Mouse (Mus musculus) urinary bladder, adult 2 months (tissue): Measurements from ENCODE around the gene Ptbp1. TPM values are rescaled to one million over a fixed set of nuclear protein-coding genes. Genes with fewer than 3 reads are reported as not detected.

Experiments used
- polyA plus RNA-seq: library from polyadenylated mRNA; depleted of rRNA; stranded (reverse); fragments of >200 nt; gene quantifications from 2 replicates; pipeline ENCODE4 v1.2.3, GENCODE M21; 2012; rRNA removed

The Ptbp1 gene
- polyA plus RNA-seq, 1 experiment: 140 TPM

Other genes starting within 250 kb of the Ptbp1 start
- 0.04 and 0.06 TPM in 2 replicates for gene C2cd4c, start 240.4 kb upstream of the Ptbp1 start, polyA plus RNA-seq
- gene Shc2, start 216.5 kb upstream of the Ptbp1 start, polyA plus RNA-seq: 7.4 and 7.6 TPM in 2 replicates
- gene Odf3l2, start 208.7 kb upstream of the Ptbp1 start, polyA plus RNA-seq: not detected in 2 replicates
- gene Madcam1, start 189.9 kb upstream of the Ptbp1 start, polyA plus RNA-seq: not detected in 2 replicates
- 29.1 and 33.7 TPM in 2 replicates for gene Tpgs1, start 185.1 kb upstream of the Ptbp1 start, polyA plus RNA-seq
- 60.6 and 70.0 TPM in 2 replicates for gene Cdc34, start 172.2 kb upstream of the Ptbp1 start, polyA plus RNA-seq
- gene Gzmm, start 165.4 kb upstream of the Ptbp1 start, polyA plus RNA-seq: 1.1 and 1.4 TPM in 2 replicates
- gene Bsg, start 149.9 kb upstream of the Ptbp1 start, polyA plus RNA-seq: 614 and 631 TPM in 2 replicates
- 0.96 and 1.5 TPM in 2 replicates for gene Hcn2, start 137.8 kb upstream of the Ptbp1 start, polyA plus RNA-seq
- 28.5 and 31.7 TPM in 2 replicates for gene Polrmt, start 107.8 kb upstream of the Ptbp1 start, polyA plus RNA-seq
- gene Fgf22, start 99.4 kb upstream of the Ptbp1 start, polyA plus RNA-seq: 0.04 and 0.06 TPM in 2 replicates
- gene Rnf126, start 87.5 kb upstream of the Ptbp1 start, polyA plus RNA-seq: 54.5 and 59.4 TPM in 2 replicates
- 41.4 and 44.3 TPM in 2 replicates for gene Fstl3, start 77.2 kb upstream of the Ptbp1 start, polyA plus RNA-seq
- 0.47 and 0.49 TPM in 2 replicates for gene Prss57, start 63.5 kb upstream of the Ptbp1 start, polyA plus RNA-seq
- 52.6 and 77.5 TPM in 2 replicates for gene Palm, start 60.9 kb upstream of the Ptbp1 start, polyA plus RNA-seq
- gene Misp, start 33.4 kb upstream of the Ptbp1 start, polyA plus RNA-seq: 0.66 and 0.92 TPM in 2 replicates
- gene Prtn3, start 20.0 kb downstream of the Ptbp1 start, polyA plus RNA-seq: 0.62 and 1.0 TPM in 2 replicates
- 1.8 TPM in 2 replicates for gene Plppr3, start 20.2 kb downstream of the Ptbp1 start, polyA plus RNA-seq
- 0.19 TPM in 1 of 2 replicates, not detected in the other for gene Elane, start 31.8 kb downstream of the Ptbp1 start, polyA plus RNA-seq
- gene Cfd, start 36.4 kb downstream of the Ptbp1 start, polyA plus RNA-seq: 564 and 1,194 TPM in 2 replicates
- gene Med16, start 54.5 kb downstream of the Ptbp1 start, polyA plus RNA-seq: 31.7 and 40.9 TPM in 2 replicates
- gene Gm26602, start 56.4 kb downstream of the Ptbp1 start, polyA plus RNA-seq: not detected in 2 replicates
- gene Kiss1r, start 62.5 kb downstream of the Ptbp1 start, polyA plus RNA-seq: 5.5 and 5.7 TPM in 2 replicates
- 140 and 147 TPM in 2 replicates for gene R3hdm4, start 66.8 kb downstream of the Ptbp1 start, polyA plus RNA-seq
- gene Arid3a, start 72.6 kb downstream of the Ptbp1 start, polyA plus RNA-seq: 3.8 and 4.1 TPM in 2 replicates
- gene Wdr18, start 105.7 kb downstream of the Ptbp1 start, polyA plus RNA-seq: 23.5 and 25.0 TPM in 2 replicates
- gene Grin3b, start 116.3 kb downstream of the Ptbp1 start, polyA plus RNA-seq: 0.04 TPM in 1 of 2 replicates, not detected in the other
- 135 and 159 TPM in 2 replicates for gene Tmem259, start 129.9 kb downstream of the Ptbp1 start, polyA plus RNA-seq
- gene Cnn2, start 134.2 kb downstream of the Ptbp1 start, polyA plus RNA-seq: 173 and 185 TPM in 2 replicates
- 7.5 and 9.2 TPM in 2 replicates for gene Abca7, start 142.1 kb downstream of the Ptbp1 start, polyA plus RNA-seq
- 18.9 and 23.0 TPM in 2 replicates for gene Arhgap45, start 162.2 kb downstream of the Ptbp1 start, polyA plus RNA-seq
- 141 and 178 TPM in 2 replicates for gene Polr2e, start 185.4 kb downstream of the Ptbp1 start, polyA plus RNA-seq
- gene Gpx4, start 192.7 kb downstream of the Ptbp1 start, polyA plus RNA-seq: 524 and 620 TPM in 2 replicates